Mouse (Mus musculus) cortical plate, adult 2 months (tissue): ENCODE measurements around the gene Atl3. TPM values are rescaled to one million over a fixed set of nuclear protein-coding genes. Genes with fewer than 3 reads are reported as not detected.
"Not testable (repeated sequence)": the region's sequence is repeated elsewhere in the genome, so short reads cannot be mapped to it uniquely, and the experiment has no call there.

Source experiments
- H3K27ac ChIP-seq: fragments of 200-500 bp; 2 replicates; pipeline ENCODE4 v1.5.1; 2012; ENCODE audit warnings: low read length, control low read depth, inconsistent platforms; ENCODE audit not compliant: insufficient read depth
- H3K4me1 ChIP-seq: fragments of 200-500 bp; 2 replicates; pipeline ENCODE4 v1.6.1; 2011; ENCODE audit warnings: low read length; ENCODE audit not compliant: control insufficient read depth, insufficient read depth
- H3K4me3 ChIP-seq: fragments of 200-500 bp; 2 replicates; pipeline ENCODE4 v1.5.1; 2011; ENCODE audit warnings: mild to moderate bottlenecking, low read length, control low read depth; ENCODE audit not compliant: insufficient read depth
- CTCF ChIP-seq: fragments of 200-500 bp; IDR thresholded peaks from 2 replicates; pipeline ENCODE4 v1.5.1; 2011; ENCODE audit warnings: mild to moderate bottlenecking, control low read depth, low read length; ENCODE audit not compliant: insufficient read depth; ENCODE audit errors: extremely low read depth
- POLR2A ChIP-seq: fragments of 200-500 bp; IDR thresholded peaks from 2 replicates; pipeline ENCODE4 v1.6.1; 2011; ENCODE audit warnings: mild to moderate bottlenecking, low read length, control low read depth; ENCODE audit not compliant: insufficient read depth; ENCODE audit errors: extremely low read depth
- polyA plus RNA-seq: library from polyadenylated mRNA; depleted of rRNA; stranded (reverse); fragments of >200 nt; gene quantifications from 2 replicates; pipeline ENCODE4 v1.2.3, GENCODE M21; 2012

Gene Atl3
- polyA plus RNA-seq, 1 experiment: 19.4 TPM

DNA sequence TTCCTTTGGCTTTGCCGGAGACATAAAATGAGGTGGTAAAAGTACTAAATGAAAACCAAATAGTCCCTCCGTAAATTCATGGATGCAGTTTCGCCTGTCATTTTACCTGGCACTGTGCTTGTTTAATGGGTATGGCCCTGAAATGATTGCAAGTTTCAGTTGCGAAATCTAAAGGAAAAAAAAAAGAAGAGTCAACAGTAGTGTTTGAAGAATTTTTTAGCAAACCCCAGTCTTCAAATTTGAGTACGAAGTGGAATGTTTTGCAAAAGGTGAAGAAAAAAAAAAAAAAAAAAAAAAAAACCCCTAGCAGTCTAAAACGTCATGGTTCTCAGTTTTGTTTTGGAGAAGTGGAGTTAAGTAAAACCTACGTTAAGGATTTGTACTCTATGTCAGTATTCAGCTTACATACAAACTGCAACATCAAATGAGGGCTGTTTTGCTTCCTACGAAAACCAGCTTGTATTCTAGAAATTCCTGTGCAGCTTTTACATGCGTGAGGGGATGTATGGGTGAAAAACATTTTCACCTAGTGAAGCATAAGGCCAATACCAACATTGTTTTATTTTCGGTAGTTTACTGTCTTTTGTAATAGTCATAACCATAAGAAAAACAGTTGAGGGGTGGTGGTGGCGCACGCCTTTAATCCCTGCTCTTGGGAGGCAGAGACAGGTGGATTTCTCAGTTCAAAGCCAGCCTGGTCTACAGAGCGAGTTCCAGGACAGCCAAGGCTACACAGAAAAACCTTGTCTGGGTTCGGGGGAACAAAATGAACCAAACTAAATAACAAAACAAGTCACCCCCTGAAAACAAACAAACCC lies 1.6 kb downstream of the Atl3 start:
- TF ChIP-seq POLR2A (no peak), CTCF (no peak)
- Histone ChIP-seq H3K27ac (peak overlapping the region; percentile 98; the same call in 1 of the 2 replicates), H3K4me1 (0 out of 2 replicates have a peak, but pooled peaks cover 2% of the 10 kb centered on the region), H3K4me3 (peak overlapping the region; percentile 55)

DNA sequence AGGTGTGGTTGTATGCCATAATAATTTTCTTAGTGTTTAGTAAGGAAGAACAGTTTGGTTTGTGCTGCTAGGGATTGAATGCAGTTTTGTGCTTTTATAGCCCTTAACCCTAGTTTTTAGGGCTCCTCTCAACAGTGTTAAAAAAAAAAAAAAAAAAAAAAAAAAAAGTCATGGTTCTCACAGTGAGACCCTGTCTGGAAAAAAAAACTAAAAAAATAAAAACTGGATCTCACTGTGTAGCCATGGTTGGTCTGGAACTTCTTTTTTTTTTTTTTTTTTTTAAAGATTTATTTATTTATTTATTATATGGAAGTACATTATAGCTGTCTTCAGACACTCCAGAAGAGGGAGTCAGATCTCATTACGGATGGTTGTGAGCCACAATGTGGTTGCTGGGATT lies 2.2 kb downstream of the Atl3 start:
- not testable (repeated sequence) for H3K27ac ChIP-seq, H3K4me3 ChIP-seq, H3K4me1 ChIP-seq

DNA sequence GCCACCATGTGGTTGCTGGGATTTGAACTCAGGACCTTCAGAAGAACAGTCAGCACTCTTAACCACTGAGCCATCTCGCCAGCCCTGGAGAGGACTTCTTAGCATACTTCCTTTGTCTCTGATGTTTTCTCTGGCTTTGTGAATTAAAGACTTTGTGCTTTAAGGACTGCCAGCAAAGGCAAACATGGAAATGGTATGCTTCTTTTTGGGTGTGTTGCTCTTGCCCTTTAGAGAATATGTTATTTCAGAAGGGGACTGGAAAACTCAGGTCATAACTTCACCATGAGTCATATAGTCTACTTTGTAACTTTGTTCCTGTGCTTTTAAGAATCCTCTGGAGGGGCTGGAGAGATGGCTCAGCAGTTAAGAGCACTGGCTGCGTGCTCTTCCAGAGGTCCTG lies 5.0 kb downstream of the Atl3 start:
- no peak overlapping the region for H3K4me3 ChIP-seq
- TF ChIP-seq CTCF (no peak), POLR2A (no peak)
- H3K27ac ChIP-seq: no peak overlapping the region
- 0 out of 2 replicates have a peak, but pooled peaks cover 2% of the 10 kb centered on the region for H3K4me1 ChIP-seq

DNA sequence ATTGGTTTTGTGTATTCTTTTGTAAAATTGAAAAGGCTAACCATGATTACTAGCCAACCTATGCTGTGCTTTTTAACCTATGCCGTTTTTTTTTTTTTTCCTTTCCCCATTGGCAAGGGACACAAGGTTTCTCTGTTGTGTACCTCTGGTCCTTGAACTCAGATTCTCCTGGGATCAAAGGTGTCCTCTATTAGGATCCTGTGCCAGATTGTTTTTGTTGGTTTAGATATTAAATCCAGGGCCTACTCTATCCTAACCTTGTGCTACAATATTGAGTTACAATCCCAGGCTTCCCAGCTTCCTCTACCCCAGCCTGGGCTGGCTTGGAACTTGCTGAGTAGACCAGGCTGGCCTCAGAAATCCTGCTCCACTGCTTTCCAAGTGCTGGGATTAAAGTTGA lies 6.9 kb downstream of the Atl3 start:
- Histone ChIP-seq H3K27ac (no peak overlapping the region), H3K4me3 (no peak overlapping the region), H3K4me1 (0 out of 2 replicates have a peak, but pooled peaks cover under 1% of the 10 kb centered on the region)
- TF ChIP-seq POLR2A: no peak
- no peak for TF ChIP-seq CTCF

DNA sequence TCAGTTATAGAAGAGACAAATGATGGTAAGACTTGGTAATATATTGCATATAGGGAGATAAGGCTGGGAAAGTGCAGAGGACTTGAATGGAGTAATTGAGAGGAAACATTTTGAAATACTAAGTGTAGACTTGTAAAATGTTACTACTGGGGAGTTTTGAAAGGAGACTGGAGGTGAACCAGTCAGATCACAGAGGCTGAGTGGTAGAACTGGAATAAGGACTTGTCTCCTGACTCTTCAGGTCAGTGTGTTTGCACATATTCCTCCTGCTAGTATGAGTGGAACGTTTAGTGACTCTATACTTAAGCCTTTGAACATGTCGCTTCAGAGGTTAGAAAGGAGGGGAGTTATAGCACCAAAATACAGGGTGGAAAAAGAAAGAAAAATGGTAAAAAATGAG lies 8.6 kb downstream of the Atl3 start:
- Histone ChIP-seq H3K27ac (no peak overlapping the region), H3K4me3 (no peak overlapping the region), H3K4me1 (no peaks in the 10 kb centered on the region)
- TF ChIP-seq POLR2A (no peak), CTCF (no peak)

DNA sequence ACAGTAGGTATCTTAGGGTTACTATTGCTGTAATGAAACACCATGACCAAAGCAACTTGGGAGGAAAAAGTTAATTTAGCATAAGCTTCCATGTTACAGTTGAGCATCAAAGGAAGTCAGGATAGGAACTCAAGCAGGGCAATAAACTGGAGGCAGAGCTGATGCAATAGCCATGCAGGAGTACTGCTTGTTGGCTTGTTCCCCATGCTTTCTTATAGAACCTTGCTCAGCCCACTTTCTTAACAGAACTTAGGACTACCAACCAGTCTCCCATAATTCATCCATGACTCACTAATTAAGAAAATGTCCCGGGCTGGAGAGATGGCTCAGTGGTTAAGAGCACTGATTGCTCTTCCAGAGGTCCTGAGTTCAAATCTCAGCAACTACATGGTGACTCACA lies 12.5 kb downstream of the Atl3 start:
- TF ChIP-seq CTCF (no peak), POLR2A (no peak)
- H3K4me3 ChIP-seq: no peak overlapping the region
- H3K4me1 ChIP-seq: no peaks in the 10 kb centered on the region
- H3K27ac ChIP-seq: no peak overlapping the region

DNA sequence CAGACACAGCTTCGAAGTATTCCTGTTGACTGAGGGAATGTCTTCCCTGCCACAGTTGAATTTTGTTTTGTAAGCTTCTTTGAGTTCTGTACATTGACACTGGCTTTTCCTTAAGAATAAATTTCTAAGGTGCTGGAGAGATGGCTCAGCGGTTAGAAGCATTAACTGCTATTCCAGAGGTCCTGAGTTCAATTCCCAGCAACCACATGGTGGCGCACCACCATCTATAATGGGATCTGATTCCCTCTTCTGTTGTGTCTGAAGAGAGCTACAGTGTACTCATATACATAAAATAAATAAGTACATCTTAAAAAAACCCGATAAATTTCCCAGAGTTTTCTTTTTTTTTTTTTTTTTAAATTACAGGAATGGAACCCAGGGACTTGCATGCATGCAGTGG lies 14.2 kb downstream of the Atl3 start:
- no peak for TF ChIP-seq CTCF
- no peak for TF ChIP-seq POLR2A
- Histone ChIP-seq H3K4me1 (no peaks in the 10 kb centered on the region), H3K27ac (no peak overlapping the region), H3K4me3 (no peak overlapping the region)

DNA sequence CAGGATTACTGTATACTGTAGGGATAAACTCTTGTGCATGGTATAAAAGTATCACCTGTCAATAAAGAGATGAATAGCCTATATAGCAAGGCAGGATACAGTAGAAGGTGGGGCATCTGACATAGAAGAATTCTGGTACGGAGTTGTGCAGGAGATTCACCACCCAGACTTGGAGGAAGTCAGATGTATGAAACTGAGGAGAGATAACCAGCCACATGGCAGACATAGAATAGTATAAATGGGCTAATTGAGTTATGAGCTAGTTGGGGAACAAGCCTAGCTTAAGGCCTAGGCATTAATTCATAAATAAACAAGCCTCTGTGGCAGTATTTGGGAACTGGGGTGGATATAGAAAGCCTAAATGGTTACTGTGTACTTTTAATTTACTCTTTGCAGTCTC lies 22.6 kb downstream of the Atl3 start:
- H3K4me1 ChIP-seq: no peaks in the 10 kb centered on the region
- H3K4me3 ChIP-seq: no peak overlapping the region
- no peak overlapping the region for H3K27ac ChIP-seq
- TF ChIP-seq POLR2A: no peak

DNA sequence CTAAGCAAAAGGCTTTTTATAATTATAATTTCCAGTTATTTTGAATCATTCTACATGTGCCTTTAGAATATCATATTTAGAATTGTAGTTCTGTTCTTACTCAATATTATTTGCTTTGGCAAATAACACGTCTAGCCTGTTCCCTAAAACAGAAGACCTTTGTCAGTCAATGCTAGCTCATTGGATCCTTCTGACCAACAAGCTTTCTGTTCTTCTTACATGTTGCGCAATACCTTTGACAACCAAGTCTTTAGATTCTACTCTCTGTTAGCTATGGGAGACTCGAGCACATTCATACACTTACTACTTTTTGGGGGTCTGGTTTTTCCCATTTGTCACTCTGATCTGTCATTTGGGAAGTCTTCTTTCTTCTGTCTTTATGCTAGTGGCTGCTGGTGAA lies 27.8 kb downstream of the Atl3 start:
- Histone ChIP-seq H3K4me3 (no peak overlapping the region), H3K4me1 (no peaks in the 10 kb centered on the region), H3K27ac (no peak overlapping the region)
- TF ChIP-seq CTCF (no peak), POLR2A (no peak)

DNA sequence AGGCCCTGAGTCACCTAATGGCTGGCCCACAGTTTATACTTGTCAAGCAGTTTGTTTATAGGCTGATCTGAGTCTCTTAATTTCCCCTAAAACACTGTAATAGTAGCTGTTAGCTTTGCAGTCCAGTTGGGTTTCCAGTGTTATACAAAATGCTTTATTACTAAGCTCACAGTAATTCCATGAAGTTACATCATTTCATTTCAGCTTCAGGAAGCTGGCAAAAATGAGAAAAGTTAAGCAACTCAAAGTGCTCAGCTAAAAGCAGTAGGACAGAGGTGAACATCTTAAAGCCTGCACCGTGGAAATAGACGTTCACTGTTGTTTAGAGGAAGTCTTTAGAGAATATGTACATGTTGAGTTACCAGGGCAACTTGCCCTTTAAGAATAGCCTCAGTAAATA lies 29.0 kb downstream of the Atl3 start:
- no peak for TF ChIP-seq POLR2A
- no peak for TF ChIP-seq CTCF

More for the DNA sequence above, 29.0 kb downstream of the Atl3 start:
- H3K27ac ChIP-seq: no peak overlapping the region
- H3K4me3 ChIP-seq: no peak overlapping the region
- H3K4me1 ChIP-seq: no peaks in the 10 kb centered on the region
